Mouse (Mus musculus) gastrocnemius, postnatal 25 days (tissue): Measurements from ENCODE around the gene Crx. TPM values are rescaled to one million over a fixed set of nuclear protein-coding genes. Genes with fewer than 3 reads are reported as not detected.
"Not testable (repeated sequence)": the region's sequence is repeated elsewhere in the genome, so short reads cannot be mapped to it uniquely, and the experiment has no call there.

ENCODE experiments used
- DNase-seq: peaks from one replicate; pipeline ENCODE4 v3.0.0; 2022
- long read RNA-seq, 2 experiments: library from polyadenylated mRNA; stranded (forward); transcript quantifications; one replicate each; pipeline ENCODE4 v2.0.0; 2021
- total RNA-seq, 2 experiments: library from RNA; stranded (reverse); gene quantifications; 1 replicate in 1 of 2; 2 replicates in 1 of 2; pipeline ENCODE4 v1.2.3; 2021

The Crx gene
- total RNA-seq, result not detected
- long read RNA-seq, experiment 1, result 0 reads
- long read RNA-seq, experiment 2, result 0 reads

DNA sequence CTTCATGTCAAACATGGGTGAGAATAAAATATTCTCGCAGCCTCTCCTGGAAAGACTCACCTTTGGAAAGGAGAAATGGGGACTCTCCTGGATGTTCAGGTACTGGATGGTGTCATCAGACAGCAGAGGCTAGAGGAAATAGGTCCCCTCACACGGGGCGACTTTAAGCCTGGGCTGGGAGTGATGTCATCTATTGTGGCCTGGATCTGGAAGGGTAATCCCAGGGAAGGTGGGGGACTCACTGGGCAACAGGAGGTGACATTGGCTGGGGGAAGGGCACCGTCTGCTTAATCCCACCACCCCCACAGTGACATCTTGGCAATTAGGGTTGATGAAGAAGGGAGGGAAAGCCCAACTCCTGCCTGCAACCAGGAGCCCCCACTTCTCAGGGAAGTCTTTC lies at the start of gene Crx:
Gene Crx (minus strand): TSS at position 213 of the 400 bp plus-strand sequence.
- DNase-seq, result no peak

DNA sequence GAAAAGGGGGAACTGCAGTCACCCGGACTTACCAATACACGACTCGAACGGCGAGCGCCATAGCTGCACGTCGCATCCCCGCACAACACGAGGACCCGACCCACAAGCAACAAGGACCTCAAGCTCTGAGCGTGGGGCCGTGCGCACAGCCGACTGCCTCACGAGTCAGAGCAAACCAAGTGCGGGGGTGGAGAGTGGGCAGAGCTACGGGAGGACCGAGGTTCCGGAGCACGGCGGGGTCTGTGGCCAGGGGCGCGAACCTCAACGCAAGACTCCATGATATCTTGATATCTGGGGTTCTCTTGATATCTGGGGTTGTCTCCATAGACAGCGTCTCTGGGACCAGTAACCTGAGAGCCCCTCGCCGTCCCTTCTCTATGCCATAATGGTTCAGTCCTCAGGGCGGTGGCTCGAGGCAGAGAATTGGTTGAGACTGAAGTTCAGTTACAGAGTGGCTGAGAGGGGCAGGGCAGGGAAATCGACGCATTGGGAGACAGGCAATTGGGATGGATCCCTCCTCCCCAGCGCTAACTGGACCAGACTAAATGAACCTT lies 42.5 kb upstream of the Crx start, which contains the start of gene Selenow:
Gene Selenow (minus strand): TSS at position 183 of the 554 bp plus-strand sequence.
- DNase-seq, result peak; percentile 90

DNA sequence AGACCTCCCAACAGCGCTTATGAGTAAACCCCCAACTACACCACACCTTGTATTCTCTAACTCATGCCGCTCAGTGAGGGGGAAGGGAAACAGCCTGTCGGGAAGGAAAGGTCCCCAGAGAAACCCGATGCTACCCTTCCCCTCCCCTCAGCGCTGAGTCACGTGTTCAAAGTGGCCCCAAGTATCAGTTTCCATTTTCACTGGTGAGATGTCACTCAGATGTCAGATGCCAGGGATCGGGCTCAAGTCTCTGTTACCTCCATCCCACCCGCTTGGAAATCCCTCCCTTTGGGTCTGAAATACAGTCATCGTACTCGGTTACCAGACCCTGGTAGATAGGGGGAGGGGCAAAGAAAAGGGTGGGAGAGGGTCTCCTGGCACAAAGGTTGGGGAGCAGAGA lies 42.0 kb upstream of the Crx start:
- DNase-seq, result peak; percentile 72

DNA sequence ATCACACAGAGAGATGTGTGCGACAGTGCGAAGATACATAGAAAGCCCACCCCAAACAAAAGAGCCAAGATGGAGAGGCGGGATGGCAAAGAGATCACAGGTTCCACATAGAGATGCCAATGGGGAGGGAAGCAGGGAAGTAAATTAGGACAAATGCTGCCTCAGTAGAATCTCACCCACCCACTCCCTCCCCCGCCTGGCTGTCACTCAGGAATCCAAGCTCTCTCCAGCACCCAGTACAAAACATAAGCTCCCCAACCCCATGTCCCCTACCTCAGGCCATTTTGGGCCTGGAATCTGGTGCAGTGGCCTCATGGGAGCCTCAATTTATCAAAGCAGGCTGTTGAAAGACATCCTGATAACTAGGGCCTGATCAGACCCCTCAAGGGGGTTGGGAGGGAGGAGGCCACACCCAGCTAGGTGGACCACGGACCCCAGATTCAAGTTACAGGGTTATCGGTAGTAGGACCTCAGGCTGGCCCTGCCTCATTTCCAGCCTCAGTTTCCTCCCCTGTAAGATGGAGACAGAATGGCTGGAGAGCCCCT lies 41.0 kb upstream of the Crx start:
- DNase-seq, result no peak

DNA sequence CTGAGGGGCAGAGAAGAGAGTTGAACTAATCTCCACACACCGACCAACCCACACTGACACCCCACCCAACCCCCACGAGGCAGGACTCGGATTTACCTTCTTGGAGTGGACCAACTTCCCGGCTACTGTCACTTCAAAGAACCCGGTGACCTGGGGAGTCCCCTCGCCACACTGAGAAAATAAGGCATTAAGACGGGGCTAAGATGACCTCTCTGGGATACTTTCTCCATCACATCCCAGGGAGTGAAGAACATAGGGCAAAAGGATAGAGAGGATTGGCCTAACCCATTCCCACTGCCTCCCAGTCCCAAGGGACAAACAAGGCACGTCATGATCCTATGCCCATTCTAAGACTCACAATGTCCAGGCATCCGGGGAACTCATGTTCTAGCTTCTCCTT lies 40.2 kb upstream of the Crx start:
- no peak for DNase-seq

DNA sequence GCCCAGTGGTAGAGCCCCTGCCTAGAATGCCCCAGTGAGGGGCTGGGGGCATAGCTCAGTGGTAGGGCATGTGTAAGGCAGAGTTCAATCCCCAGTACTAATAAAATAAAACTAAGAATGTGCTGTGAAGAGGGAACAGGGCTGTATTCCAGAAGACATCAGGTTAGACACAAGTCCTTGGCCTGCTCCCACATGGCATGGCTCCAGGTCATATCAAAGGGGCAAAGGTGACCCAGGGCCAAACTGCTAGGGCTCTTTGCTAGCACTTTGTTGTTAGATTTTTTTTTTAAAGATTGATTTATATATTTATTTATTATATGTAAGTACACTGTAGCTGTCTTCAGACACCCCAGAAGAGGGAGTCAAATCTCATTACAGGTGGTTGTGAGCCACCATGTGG lies 38.6 kb upstream of the Crx start:
- DNase-seq, result no peak

DNA sequence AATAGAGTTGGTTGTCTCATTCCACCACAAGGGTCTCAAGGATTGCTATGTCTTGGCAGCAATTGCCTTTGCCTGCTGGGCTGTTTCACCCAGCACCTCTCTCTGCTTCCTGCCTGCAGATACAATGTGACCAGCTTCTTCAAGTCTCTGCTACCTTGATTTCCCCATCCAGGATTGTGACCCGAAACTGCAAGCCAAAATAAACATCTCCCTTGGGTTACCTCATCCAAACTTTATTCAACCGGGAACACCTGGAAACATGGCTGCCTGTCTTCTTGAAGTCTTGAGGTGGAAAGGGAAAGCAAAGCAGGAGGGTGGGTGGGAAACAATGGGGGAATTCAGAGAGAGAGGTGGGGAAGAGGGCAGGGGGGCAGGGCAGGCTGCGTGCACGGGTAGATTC lies 37.2 kb upstream of the Crx start:
- DNase-seq, result no peak

DNA sequence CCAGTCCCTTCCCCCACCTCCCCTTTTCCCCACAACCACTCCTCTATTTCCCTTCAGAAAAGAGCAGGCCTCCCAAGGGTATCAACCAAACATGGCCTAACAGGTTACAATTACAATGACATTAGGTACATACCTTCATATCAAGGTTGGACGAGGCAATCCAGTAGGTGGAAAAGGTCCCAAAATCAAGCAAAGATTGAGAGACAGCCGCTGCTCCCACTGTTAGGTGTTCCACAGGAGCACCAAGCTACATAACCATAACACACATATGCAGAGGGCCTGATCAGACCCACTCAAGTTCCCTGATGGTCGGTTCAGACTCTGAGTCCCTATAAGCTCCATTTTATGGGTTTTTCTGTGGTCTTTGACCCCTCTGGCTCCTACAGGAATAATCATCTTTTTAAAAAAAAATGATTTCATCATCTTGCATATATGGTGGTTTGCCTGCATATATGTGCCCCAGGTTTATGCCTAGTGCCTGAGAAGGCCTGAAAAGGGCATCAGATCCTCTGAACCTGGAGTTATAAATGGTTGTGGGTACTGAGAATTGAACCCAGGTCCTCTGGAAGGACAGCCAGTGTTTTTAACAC lies 36.5 kb upstream of the Crx start:
- DNase-seq, result no peak

DNA sequence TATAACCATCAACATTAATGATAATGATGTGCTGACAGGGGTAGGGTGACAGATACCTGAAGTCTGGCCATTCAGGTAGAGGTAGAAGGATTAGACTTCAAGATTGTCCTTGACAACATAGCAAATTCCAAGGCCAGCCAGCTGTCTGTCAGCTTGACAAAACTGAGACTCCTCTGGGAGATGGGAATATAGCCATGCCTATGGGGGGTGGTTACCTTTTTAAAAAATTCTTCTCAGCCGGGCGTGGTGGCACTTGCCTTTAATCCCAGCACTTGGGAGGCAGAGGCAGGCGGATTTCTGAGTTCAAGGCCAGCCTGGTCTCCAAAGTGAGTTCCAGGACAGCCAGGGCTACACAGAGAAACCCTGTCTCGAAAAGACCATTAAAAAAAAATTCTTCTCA lies 35.9 kb upstream of the Crx start:
- DNase-seq, result not testable (repeated sequence)

DNA sequence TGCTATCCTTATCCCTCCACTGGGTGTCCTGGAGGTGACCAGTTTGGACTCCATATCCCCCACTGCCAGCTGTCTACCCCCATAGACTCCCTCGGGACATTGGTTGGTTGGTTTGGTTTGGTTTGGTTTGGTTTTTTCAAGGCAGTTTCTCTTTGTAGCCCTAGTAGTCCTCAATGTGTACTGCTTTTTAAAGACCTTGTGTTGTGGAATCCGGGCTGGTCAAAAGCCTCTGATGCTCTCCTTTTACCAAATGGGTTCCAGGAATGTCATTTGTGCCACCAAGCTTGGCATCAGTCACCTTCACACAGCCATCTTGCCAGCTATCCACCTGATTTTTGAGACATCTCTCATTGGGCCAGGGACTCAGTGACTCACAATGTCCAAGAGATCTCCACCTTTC lies 35.0 kb upstream of the Crx start:
- DNase-seq, result no peak

DNA sequence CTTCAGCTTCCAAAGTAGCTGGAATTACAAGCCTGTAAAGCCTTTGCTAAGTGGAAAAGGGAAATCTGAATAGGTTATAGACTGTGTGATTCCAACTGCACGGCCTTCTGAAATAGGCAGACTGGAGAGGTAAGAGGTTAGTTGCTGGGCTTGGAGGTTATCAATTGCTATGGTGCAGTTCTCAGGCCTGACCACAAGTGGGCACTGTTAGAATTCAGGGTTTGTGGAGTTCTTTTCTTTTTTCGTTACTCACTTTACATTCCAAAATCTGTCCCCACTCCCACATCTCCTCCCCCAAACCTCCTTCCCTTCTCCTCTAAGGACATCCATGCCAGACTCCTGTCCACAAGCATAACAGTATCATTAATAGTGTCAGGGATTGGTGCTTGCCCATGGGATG lies 34.5 kb upstream of the Crx start:
- DNase-seq, result no peak

DNA sequence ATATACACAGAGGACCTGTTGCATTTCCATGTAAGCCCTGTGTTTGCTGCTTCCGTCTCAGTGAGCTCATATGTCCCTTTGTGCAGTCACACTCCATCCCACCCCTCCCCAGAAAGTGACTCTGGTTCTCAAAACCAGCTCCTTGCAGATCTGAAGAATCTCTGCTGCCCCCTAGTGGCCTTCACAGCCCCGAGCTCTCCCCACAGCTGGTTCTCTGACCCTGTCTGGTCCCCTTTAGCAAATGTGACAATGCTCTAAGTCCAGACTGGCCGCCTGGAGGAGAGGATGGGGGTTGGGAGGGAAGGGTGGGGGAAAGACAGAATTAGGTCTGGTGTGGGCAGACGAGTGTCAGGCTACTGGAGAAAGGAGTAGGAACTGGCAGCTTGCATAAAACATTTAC lies 32.4 kb upstream of the Crx start:
- DNase-seq, result peak; percentile 52

DNA sequence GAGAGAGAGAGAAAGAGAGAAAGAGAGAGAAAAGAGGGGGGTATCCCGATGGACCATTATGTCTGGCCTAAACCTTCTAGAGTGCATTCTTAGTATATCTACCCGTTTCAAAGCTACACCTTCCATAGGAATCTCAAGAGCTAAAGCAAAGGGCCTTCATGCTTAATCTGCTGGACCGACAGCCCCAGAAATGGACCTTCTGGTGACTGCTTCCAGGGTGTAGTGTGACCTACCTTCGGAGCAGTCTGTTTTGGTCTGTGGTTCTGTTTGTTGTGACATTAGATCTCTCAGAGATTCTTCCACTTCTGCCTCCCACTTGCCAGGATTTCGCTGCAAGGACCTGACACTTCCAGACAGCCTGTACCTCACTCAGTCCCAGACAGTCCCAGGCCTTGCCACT lies 30.8 kb upstream of the Crx start:
- DNase-seq, result no peak

DNA sequence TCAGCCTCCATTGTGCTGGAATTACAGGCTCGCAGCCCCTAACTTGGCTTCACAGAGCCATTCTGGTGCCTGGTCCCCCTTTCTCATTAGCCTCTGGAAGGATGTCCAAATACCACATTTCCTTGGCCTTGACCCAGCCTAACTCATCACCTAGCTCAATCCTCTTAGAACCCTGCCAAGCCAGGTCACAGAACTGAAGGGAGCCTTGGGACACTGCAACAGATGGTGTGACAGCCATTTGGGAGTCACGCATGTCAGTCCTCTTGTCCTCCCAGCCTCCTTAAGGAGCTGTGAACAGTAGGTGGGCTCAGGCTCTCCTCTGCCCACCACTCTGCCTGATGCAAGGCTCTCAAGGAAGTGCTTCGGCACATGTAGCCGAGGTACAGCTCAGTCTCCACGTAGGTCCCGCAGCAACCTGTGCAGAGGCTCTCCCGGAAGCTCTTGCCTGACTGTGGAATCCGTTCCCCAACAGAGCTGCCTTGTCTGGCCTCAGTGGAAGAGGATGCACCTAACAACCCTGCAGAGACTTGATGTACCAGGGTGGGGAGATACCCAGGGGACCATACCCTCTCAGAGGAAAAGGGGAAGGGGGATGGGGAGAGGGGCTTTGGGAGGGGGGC lies 28.3 kb upstream of the Crx start:
- no peak for DNase-seq

DNA sequence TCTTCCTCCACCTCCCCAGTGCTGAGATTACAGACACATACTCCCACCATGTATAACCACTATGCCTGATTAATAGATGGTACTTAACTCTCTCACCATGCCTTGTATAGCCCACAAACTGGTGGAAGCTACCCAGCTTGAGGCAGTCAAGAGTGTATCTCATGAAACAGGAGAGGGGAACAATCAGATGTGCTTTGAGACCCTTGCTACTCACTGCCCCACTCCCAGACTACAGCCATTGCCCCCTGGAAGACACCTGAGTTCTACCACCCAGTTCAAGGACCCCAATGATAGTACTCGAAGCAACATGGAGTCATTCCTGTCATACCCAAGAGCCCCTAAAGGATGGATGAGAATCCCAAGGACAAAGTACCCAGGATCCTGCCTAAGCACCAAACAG lies 26.8 kb upstream of the Crx start:
- DNase-seq, result no peak

DNA sequence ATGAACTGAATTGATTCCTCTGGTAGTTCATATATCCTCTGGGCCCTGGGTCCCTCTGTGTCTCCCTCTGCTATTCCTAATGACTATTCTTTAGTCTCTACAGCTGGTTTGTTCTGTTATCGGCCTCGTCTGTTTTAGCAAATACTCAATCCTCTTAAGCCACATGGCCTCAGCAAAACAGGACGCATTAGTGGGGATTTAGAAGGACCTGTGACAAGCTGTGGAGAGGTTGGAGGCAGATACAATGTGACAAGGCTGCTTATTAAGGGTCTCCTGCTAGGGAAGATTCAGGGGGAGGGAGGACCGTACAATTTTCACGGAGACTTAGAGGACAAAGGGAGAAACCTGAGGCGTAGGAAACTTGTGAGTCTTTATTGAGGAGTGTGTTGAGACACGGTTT lies 26.1 kb upstream of the Crx start:
- DNase-seq, result no peak

DNA sequence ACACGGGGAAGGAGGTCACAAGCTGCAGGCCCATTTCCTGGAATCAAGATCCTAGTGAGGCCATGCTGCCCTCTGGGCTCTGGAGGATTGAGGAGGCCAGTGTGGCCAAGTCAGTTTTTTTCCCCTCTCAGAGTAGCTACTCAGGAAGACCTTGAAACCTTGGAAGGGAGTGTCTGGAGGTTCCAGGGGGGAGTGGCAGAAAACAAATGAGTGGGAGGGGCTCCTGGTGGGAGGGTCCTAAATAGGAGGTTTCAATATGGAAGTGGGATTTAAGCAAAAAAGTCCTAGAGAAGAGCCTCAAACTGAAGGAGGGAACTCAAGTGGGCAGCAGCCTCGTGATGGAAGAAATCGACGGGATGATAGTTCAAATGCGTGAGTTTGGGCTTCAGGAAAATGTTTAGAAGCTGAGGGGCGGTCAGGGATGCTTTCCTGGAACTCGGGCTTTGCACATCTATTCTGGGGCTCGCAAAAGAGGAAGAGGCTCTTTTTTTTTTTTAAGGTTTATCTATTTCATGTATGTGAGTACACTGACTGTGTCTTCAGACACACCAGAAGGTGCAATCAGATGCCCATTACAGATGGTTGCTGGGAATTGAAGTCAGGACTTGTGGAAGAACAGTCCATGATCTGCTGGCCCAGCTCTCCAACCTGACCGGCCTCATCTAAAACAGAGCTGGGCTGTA lies 21.7 kb upstream of the Crx start:
- DNase-seq, result no peak

DNA sequence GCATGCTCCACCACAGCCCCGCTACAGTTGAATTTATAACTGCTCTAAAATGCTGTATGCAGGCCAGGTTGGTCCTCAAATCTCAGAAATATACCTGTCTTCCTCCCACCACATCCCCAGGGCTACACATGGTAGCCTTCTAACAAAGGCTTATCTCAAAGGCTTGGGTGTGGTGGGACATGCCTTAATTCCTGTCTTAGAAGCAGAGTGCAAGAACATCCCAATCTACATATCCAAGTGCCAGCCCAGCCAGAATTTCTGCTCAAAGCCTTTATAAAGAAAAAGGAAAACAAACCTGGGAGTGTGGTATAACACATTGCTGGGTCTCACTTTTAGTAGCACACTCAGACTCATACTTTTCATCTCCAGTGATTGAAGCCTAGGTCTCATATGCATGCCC lies 14.5 kb upstream of the Crx start:
- no peak for DNase-seq

DNA sequence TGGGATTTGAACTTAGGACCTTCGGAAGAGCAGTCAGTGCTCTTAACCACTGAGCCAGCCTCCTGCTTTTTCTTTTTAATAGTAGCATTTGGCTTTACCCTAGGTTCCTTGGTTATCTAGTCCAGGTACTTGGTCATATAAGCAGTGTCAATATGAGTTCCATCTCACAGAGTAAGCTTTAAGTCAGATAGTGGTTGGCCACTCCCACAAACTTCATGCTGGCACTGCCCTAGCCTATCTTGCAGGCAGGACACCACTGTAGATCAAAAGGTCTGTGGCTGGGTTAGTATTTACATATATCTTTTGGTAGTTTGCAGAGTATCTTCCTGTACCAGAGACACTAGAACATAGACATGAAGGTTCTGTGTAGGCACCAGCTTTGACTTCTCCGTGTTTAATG lies 4.4 kb upstream of the Crx start:
- no peak for DNase-seq

DNA sequence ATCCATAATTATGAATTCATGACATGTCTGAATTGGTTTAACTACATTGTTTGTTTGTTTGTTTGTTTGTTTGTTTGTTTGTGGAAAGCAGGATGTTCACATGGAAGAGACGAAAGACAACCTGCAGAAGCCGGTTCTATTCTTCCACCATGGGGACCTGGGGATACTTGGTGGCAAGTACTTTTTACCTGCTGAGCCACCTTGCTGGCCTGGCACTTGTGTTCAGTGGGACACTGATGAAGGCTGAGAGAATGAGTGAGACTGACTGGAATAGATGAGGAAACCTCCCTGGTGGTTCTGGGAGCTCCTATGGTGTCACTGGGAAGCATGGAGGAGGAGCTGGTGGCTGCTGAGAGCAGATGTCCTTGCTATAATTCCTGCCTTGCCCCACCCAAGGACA lies 2.5 kb upstream of the Crx start, which contains the start of gene Crxos:
Gene Crxos (plus strand): TSS at position 301 of the 400 bp plus-strand sequence.
- DNase-seq, result no peak

DNA sequence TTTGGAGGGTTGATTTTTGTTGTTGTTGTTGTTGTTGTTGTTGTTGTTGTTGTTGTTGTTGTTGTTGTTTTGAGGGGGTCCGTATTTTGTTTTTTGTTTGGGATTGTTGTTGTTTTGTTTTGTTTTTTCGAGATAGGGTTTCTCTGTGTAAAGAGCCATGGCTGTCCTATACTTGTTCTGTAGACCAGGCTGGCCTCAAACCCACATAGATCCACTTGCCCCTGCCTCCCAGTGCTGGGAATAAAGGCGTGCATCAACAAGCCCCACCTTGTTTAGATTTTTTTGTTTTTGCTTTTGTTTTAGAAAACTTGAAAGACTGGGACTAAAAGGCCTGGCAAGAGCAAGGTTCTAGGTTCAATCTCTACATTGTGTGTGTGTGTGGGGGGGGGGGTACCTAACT lies 2.1 kb upstream of the Crx start:
- no peak for DNase-seq

DNA sequence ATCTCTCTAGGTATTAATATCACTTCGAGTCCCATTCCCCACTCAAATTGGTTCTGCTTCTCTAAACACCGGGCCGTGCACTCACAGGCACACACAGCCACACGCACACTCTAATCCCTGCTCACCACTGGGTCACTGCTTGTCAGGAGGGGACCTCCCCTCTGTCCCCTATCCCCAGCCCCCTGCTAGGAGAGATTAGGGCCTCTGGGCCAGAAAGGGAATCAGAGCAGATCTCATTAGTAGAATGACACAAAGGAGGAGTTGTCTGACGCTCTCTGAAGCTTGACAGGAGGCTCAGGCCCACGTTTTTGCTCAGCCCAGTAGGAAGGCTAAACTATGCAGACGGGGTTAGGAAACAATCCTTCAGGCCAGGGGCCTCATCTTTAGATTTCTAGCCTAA lies 1.6 kb upstream of the Crx start:
- no peak for DNase-seq

DNA sequence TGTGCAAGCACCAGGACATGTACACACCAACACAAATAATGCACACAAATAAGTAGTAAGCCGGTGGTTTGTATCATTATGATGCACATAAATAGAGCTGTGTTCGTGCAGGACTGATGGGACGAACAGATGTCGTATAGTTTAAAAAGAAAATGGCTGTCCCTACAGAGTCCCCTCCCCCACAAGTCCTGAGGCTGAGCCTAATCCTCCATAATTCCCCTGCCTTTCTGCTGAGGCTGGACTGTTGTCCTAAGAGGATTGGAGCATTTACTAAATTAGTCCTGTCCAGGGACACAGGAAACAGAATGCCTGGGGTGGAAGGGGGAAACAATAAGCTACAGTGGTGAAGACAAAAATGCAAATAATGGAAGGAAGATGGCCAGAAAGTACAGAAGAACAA lies 15.7 kb downstream of the Crx start:
- DNase-seq, result no peak
